Mouse (Mus musculus) cerebellum, adult 2 months (tissue): ENCODE data around the gene Pak3.

ENCODE experiments used
- CTCF ChIP-seq: fragments of 200-500 bp; IDR thresholded peaks from 2 replicates; pipeline ENCODE4 v1.5.1; 2011; ENCODE audit warnings: low read depth, mild to moderate bottlenecking, control low read depth, low read length, moderate library complexity, borderline replicate concordance; ENCODE audit not compliant: insufficient read depth
- POLR2A ChIP-seq: fragments of 200-500 bp; IDR thresholded peaks from 2 replicates; pipeline ENCODE4 v1.6.1; 2011; ENCODE audit warnings: low read length, control low read depth, borderline replicate concordance; ENCODE audit not compliant: insufficient read depth

- no peak for TF ChIP-seq CTCF
- TF ChIP-seq POLR2A, result no peak
Measured at GRCm38 (mm10) chrX:143580458-143580959, 62.1 kb downstream of the Pak3 start.
